Mouse (Mus musculus) megakaryocyte, embryonic 14.5 days (primary cell): ENCODE results near the gene Nup35.
A peak's percentile ranks its signal among the peaks of the same experiment; 100 is the strongest.

Source experiments
- FLI1 ChIP-seq: IDR thresholded peaks from 2 replicates; pipeline ENCODE4 v1.6.1; 2012; ENCODE audit warnings: low read length, inconsistent platforms, mixed read lengths
- GATA1 ChIP-seq: IDR thresholded peaks from 3 replicates; pipeline ENCODE4 v1.6.1; 2012; ENCODE audit warnings: mixed read lengths, low read length, inconsistent platforms, borderline replicate concordance

- 0 out of 3 replicates have a peak, but pooled peaks have one; percentile 44 for TF ChIP-seq GATA1
- TF ChIP-seq FLI1: peak; percentile 40; the same call in 1 of the 2 replicates
These were observed 21.6 kb downstream of the Nup35 start for GRCm38 (mm10) chr2:80638364-80639241.
